Mouse (Mus musculus) kidney, adult 2 months (tissue): ENCODE measurements around the gene Gnl1.

Experiments used
- CTCF ChIP-seq: fragments of 200-500 bp; conservative IDR thresholded peaks from 2 replicates; pipeline ENCODE4 v1.5.1; 2011; ENCODE audit warnings: low read depth, mild to moderate bottlenecking, control low read depth, low read length, moderate library complexity, mixed read lengths; ENCODE audit not compliant: insufficient read depth, insufficient read length
- POLR2A ChIP-seq: fragments of 200-500 bp; IDR thresholded peaks from one replicate; pipeline ENCODE4 v1.6.1; 2011; ENCODE audit warnings: low read depth, low read length, control low read depth

DNA sequence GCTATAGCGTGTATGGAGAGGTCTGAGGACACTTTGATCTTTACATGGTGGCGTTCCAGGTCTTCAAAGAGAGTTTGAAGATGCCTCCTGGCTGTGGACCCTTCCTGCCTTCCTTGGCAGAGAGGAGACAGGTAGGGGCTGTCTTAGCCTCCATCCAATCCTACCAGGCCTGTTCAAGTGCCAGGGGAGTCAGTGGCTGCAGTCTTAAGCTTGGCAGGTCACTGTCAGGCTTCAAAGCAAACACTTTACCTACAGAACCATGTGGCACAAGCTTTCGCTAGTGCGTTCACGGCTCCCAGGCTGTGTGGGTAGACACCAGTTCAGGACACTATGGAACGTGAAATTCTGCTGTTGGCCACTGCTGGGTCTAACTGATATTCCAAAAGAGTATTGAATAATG is 43.3 kb downstream of the Gnl1 start:
- no peak for TF ChIP-seq CTCF
- TF ChIP-seq POLR2A = no peak
